Mouse (Mus musculus) hindbrain, embryonic 16.5 days (tissue): ENCODE data around the gene Iqschfp. TPM values are rescaled to one million over a fixed set of nuclear protein-coding genes. Genes with fewer than 3 reads are reported as not detected.

Source experiments
- ATAC-seq: fragments of 200-750 bp; cut with Nextera tagmentation; 2 replicates; pipeline ENCODE4 v1.8.0; 2017; ENCODE audit warnings: moderate TSS enrichment, moderate library complexity
- H3K27ac ChIP-seq: fragments of 300-500 bp; sonication (generic); 2 replicates; pipeline ENCODE4 v1.5.1; 2014; ENCODE audit warnings: low read depth, mild to moderate bottlenecking, control low read depth, low read length, moderate library complexity
- H3K27me3 ChIP-seq: fragments of 300-500 bp; sonication (generic); replicated peaks from 2 replicates; pipeline ENCODE4 v1.6.1; 2014; ENCODE audit warnings: low read length; ENCODE audit not compliant: control insufficient read depth, insufficient read depth
- H3K36me3 ChIP-seq: fragments of 300-500 bp; sonication (generic); 2 replicates; pipeline ENCODE4 v1.6.1; 2014; ENCODE audit warnings: mild to moderate bottlenecking, low read length, moderate library complexity, mixed read lengths; ENCODE audit not compliant: control insufficient read depth, insufficient read depth
- H3K4me1 ChIP-seq: fragments of 300-500 bp; sonication (generic); 2 replicates; pipeline ENCODE4 v1.6.1; 2014; ENCODE audit warnings: low read depth, low read length; ENCODE audit not compliant: control insufficient read depth, insufficient read depth
- H3K4me2 ChIP-seq: fragments of 300-500 bp; sonication (generic); 2 replicates; pipeline ENCODE4 v1.6.1; 2014; ENCODE audit warnings: mild to moderate bottlenecking, low read length, control low read depth, moderate library complexity
- H3K4me3 ChIP-seq: fragments of 300-500 bp; sonication (generic); 2 replicates; pipeline ENCODE4 v1.5.1; 2014; ENCODE audit warnings: mild to moderate bottlenecking, low read length, control low read depth, moderate library complexity
- H3K9ac ChIP-seq: fragments of 300-500 bp; sonication (generic); 2 replicates; pipeline ENCODE4 v1.6.1; 2014; ENCODE audit warnings: low read depth, mild to moderate bottlenecking, control low read depth, low read length, moderate library complexity
- H3K9me3 ChIP-seq: fragments of 300-500 bp; sonication (generic); 2 replicates; pipeline ENCODE4 v1.6.1; 2014; ENCODE audit warnings: mild to moderate bottlenecking, low read length, moderate library complexity; ENCODE audit not compliant: control insufficient read depth
- WGBS: fragments of 180-500 bp; shearing (Covaris S2); extraction: QIAGEN DNeasy Blood & Tissue Kit; methylation state at CpG from one replicate; pipeline ENCODE4 v1.1.7; 2014; 5-methylcytosine and 5-hydroxymethylcytosine counted together
- polyA plus RNA-seq: library from polyadenylated mRNA; unstranded; fragments of >200 nt; fragmentation: Nextera tagmentation; extraction: Ambion mirVana; gene quantifications from 2 replicates; pipeline ENCODE4 v1.2.1, GENCODE M21; 2015

The Iqschfp gene
- polyA plus RNA-seq, 1 experiment from 2014 or later: 4.8 TPM

DNA sequence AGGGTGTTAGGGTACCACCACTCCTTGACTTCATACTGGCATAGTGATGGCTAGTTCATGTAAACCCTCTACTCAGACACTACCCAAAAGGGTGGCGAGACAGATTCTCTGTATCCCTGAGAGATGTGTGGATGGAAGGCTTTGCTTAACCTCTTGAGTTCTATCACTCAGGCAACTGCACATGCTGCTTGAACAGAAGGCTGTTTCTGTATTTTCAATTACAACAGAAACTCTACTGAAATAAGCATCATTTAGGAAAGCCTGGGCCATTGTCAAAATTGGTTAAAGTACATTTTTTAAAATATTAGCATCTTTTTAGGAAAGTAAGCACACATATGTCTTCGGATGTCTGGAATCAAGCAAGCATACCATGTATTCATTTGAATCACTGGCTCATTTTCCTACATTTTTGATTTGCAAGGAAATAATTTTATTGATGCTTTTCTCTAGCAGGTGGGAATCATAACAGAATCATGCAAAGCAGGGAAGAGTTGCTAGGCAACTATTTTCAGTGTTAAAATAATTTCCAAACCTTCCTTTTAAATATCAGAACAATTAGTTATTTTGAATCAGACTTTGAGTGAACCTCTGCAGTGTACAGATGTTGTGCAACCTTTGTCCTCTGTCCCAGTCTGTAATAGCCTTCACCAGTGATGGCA lies 82.4 kb downstream of the Iqschfp start:
- H3K4me3 ChIP-seq: no peak overlapping the region

DNA sequence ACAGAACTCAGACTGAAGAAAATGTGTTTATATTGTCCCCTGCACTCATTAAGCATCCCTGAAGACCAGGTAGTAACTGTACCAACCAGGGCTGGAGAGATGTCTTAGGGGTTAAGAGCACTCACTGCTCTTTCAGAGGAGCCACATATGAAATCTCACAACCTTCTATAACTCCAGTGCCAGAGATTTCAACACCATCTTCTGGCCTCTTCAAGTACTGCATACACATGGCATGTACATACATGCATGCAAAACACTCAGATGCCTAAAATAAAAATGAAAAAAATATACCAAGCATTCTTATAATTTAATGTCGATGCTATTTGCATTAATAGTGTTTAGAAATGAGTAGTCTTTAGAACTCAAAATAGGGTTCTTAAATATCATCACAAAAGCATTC lies 88.0 kb downstream of the Iqschfp start:
- H3K9ac ChIP-seq: no peak overlapping the region
- H3K27me3 ChIP-seq: no peaks in the 10 kb centered on the region
- no peak for ATAC-seq
- no peaks in the 10 kb centered on the region for H3K36me3 ChIP-seq
- no peaks in the 10 kb centered on the region for H3K4me1 ChIP-seq
- no peak overlapping the region for H3K27ac ChIP-seq
- no peak overlapping the region for H3K4me3 ChIP-seq
- no peaks in the 10 kb centered on the region for H3K9me3 ChIP-seq
- H3K4me2 ChIP-seq: no peak overlapping the region
- 94% methylated on average over 1 of the region's 1 CpGs for WGBS

More for the DNA sequence above, 82.4 kb downstream of the Iqschfp start:
- ATAC-seq: no peak
- H3K9ac ChIP-seq: no peak overlapping the region
- 91% methylated on average over 2 of the region's 2 CpGs for WGBS
- H3K27me3 ChIP-seq: no peaks in the 10 kb centered on the region
- H3K4me2 ChIP-seq: no peak overlapping the region
- no peak overlapping the region for H3K27ac ChIP-seq
- no peaks in the 10 kb centered on the region for H3K4me1 ChIP-seq
- no peaks in the 10 kb centered on the region for H3K36me3 ChIP-seq
- no peaks in the 10 kb centered on the region for H3K9me3 ChIP-seq

DNA sequence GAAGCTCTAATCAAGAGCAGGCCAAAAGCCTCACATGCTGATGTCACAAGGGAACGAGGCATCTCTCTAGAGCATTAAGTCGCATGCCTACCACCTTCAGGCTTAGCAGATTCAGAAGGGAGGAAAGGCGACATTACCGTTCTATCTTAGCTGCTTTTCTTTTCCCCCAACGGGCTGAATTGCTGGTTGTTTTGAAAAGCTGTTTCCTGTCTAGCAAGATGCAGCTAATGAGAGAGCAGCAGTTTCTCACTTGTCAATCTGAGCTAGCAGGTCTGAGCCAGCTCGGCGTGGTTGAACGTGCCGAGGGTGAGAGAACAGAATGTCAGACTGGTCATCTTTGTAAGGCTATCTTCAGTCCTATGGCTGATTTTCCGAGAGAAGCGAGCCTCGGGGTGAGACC lies 91.3 kb downstream of the Iqschfp start:
- Histone ChIP-seq H3K27ac (no peak overlapping the region), H3K4me3 (no peak overlapping the region), H3K4me1 (no peaks in the 10 kb centered on the region), H3K36me3 (no peaks in the 10 kb centered on the region), H3K27me3 (no peaks in the 10 kb centered on the region), H3K9me3 (no peaks in the 10 kb centered on the region), H3K4me2 (no peak overlapping the region), H3K9ac (no peak overlapping the region)
- 0 out of 2 replicates have a peak, but pooled peaks have one; percentile 37 for ATAC-seq
- 59% methylated on average over 12 of the region's 12 CpGs for WGBS

DNA sequence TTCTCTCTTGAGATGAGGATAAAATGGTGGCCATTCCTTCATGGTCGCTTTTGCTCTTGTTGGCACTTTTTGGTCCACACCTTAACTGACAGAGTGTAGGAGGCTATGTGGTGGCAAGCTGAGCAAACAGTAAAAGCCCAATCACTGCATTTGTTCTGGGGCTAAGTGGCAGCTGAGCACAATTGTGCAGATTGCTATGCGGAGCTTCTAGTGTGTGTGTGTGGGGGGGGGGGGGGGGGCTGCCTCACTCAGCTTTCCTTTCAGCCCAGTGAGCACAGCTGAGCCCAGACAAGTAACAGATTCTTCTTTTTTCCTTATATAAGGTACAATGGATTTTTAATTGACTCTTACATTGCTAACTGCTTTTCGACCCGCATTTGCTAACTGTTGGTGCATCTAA lies 110.4 kb downstream of the Iqschfp start:
- ATAC-seq: peak; percentile 17; the same call in 1 of the 2 replicates
- no peaks in the 10 kb centered on the region for H3K36me3 ChIP-seq
- H3K27ac ChIP-seq: no peak overlapping the region
- H3K9me3 ChIP-seq: no peaks in the 10 kb centered on the region
- H3K4me2 ChIP-seq: no peak overlapping the region
- no peak overlapping the region for H3K9ac ChIP-seq
- no peaks in the 10 kb centered on the region for H3K4me1 ChIP-seq
- no peaks in the 10 kb centered on the region for H3K27me3 ChIP-seq
- no peak overlapping the region for H3K4me3 ChIP-seq
- 65% methylated on average over 4 of the region's 4 CpGs for WGBS

DNA sequence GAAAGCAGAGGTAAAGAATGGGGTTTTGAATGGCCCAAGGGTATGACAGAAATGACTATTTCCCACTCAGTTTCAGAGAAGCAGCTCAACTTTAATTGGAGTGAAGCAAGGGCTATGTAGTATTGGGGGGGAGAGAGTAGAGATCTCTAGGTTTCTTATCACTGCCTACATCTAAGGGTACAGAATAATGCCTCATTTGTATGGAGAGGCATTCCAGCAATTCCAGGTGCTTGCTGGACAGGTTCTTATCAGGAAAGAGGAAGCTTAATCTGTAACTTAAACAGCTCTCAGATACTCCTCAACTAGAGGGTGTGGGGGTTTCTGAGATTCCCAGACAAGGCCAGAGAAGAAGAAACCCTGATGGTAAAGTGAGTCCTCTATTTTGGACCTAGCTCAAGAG lies 120.3 kb downstream of the Iqschfp start:
- H3K4me3 ChIP-seq: no peak overlapping the region
- no peaks in the 10 kb centered on the region for H3K9me3 ChIP-seq
- no peaks in the 10 kb centered on the region for H3K36me3 ChIP-seq
- H3K9ac ChIP-seq: no peak overlapping the region
- ATAC-seq: no peak
- H3K4me1 ChIP-seq: no peaks in the 10 kb centered on the region; the same call in 1 of the 2 replicates
- no peak overlapping the region for H3K27ac ChIP-seq
- H3K4me2 ChIP-seq: no peak overlapping the region
- no peaks in the 10 kb centered on the region for H3K27me3 ChIP-seq

DNA sequence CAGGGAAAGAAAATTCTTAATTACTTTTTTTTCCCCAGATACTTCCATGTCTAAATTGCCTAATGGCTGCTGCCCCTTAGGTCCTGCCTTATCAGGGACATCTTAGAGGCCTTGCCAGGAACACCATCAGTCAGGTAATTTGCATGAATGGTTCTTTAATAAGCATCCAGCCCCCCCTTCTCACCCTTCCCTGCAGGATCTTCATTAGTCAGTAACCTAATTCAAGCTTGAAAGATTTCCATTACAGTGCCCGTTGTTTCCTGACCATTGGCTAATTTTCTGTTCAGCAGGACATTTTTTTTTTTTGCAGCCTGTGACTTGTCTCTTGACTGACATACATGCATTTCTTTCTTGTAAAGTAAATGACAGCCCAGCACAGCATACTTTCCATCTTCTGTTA lies 123.8 kb downstream of the Iqschfp start:
- ATAC-seq: no peak
- Histone ChIP-seq H3K36me3 (no peaks in the 10 kb centered on the region), H3K27ac (no peak overlapping the region), H3K27me3 (no peaks in the 10 kb centered on the region), H3K4me1 (no peaks in the 10 kb centered on the region; the same call in 1 of the 2 replicates), H3K9me3 (no peaks in the 10 kb centered on the region), H3K4me2 (no peak overlapping the region), H3K4me3 (no peak overlapping the region), H3K9ac (no peak overlapping the region)
- WGBS: 17% methylated on average over 1 of the region's 1 CpGs

DNA sequence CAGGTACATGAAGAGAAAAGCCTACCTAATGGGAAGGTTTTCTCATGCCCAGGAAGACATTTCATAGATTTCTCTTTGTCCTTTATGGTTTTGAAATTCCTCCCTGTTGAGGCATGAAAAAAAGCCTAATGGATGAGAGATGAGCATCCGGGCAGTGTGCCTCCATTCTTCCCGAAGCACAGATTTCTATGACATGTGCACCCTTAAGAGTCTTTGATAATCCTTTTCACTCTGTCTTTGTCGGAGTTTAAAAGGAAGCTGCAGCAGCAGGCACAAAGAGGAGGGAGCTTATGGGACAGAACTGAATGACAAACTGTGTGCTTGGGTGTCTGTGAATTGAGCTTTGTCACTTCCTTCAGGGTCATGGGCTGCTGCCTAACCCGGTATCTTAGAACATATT lies 127.4 kb downstream of the Iqschfp start:
- H3K27ac ChIP-seq: no peak overlapping the region
- no peak overlapping the region for H3K4me2 ChIP-seq
- no peaks in the 10 kb centered on the region for H3K9me3 ChIP-seq
- H3K4me3 ChIP-seq: no peak overlapping the region
- no peaks in the 10 kb centered on the region for H3K36me3 ChIP-seq
- H3K9ac ChIP-seq: no peak overlapping the region
- H3K4me1 ChIP-seq: no peaks in the 10 kb centered on the region; the same call in 1 of the 2 replicates
- no peaks in the 10 kb centered on the region for H3K27me3 ChIP-seq
- 41% methylated on average over 4 of the region's 4 CpGs for WGBS
- no peak for ATAC-seq

DNA sequence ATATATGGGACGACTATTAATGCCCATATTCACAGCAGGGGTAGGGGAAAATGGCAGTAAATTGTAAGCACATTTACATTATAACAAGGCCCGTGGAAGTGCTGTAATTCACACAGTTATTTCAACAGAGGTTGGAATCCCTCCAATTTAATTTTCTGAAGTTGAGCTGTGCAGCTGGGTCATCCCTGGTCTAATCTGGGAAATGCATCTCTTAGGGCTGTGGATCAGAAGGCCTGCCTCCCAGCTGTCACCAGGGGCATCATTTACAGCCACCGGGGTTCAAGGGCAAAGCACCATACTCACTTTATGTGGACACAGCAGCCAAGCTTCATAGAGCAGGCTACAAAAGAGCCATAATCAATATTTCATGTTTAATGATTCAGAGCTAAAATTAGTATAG lies 144.1 kb downstream of the Iqschfp start:
- Histone ChIP-seq H3K36me3 (no peaks in the 10 kb centered on the region), H3K27me3 (no peaks in the 10 kb centered on the region), H3K4me2 (no peak overlapping the region), H3K27ac (no peak overlapping the region), H3K4me3 (no peak overlapping the region), H3K9me3 (no peaks in the 10 kb centered on the region), H3K4me1 (no peaks in the 10 kb centered on the region), H3K9ac (no peak overlapping the region)
- ATAC-seq: peak; percentile 58; the same call in 1 of the 2 replicates
- 25% methylated on average over 3 of the region's 3 CpGs for WGBS

DNA sequence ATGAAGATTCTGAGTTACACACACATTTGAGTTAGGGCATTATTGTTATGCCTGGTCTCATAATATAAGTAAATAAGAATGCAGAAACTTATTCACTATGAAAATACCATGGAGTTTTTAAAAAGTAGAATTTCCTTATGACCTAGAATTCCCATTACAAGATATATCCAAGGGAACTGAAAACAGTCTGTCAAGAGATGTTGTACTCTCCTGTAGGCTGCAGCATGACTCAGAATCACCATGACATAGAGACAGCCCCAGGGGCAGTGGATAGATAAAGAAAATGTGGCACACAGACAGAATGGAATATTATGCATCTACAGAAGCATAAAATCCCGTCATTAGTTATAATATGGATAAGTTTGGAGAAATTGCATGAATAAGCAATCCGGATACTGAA lies 150.9 kb downstream of the Iqschfp start:
- no peak overlapping the region for H3K27ac ChIP-seq
- no peaks in the 10 kb centered on the region; the same call in 1 of the 2 replicates for H3K4me1 ChIP-seq
- WGBS: 95% methylated on average over 2 of the region's 2 CpGs
- H3K27me3 ChIP-seq: no peaks in the 10 kb centered on the region
- no peak for ATAC-seq
- H3K9ac ChIP-seq: no peak overlapping the region
- no peak overlapping the region for H3K4me3 ChIP-seq
- H3K9me3 ChIP-seq: no peaks in the 10 kb centered on the region
- no peak overlapping the region for H3K4me2 ChIP-seq
- H3K36me3 ChIP-seq: no peaks in the 10 kb centered on the region
